Mouse (Mus musculus) mature B cell (primary cell): Measurements from ENCODE around the gene Ccdc169.

Source experiments
- in situ Hi-C: fragments of 300-500 bp; cut with MboI; formaldehyde crosslinking; loops from 2 replicates; pipeline ENCODE4 v1.14.3; 2019

Ccdc169 gene

DNA sequence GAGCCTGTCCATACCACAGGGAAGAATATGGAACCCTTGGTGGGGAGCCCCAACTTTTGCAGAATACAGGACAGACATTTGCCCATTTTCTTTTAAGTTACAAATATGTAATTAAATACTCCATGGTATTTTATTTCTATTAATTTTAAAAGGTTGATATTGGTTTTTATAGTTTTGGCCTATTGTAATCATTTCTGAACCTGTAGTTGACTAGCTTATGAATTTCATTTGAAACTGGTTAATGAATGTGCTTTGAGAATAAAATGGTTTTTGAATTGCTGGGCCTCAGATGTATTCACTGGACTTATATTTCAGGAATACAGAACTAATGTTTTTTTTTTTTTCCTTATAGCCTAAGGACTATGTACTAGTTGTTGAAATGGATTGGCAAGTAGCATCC, at the start of gene Ccdc169:
Gene Ccdc169, plus strand, starts transcription at position 301 of the 400 bp plus-strand sequence.
- in situ Hi-C loops = no loop called here

- in situ Hi-C loops = no loop called here
Measured at GRCm38 (mm10) chr3:55087360-55087759, 49.8 kb upstream of the Ccdc169 start.

DNA sequence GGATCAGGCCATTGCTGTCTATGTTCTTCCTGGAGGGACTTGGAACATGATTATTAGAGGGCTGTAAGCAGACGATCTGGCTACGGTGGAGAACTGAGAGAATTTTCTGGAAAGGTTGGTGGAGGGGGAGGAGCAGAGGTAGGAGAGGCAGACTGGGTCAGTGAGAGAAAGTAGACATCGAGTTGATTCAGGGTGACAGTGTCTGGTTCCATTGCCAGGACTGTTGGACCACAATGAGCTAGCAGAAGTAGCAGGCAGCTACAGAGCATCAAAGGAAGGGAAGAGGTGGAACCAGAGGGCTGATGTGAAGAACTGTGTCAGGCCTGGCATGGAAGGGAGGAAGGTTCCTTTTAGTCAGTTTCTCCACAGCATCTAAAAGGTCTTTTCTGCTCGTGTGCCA, 48.8 kb upstream of the Ccdc169 start:
- in situ Hi-C loops = no loop called here

GRCm38 (mm10) chr3:55088843-55089242, 48.3 kb upstream of the Ccdc169 start:
- in situ Hi-C loops = no loop called here

- in situ Hi-C loops = no loop called here
Measured at GRCm38 (mm10) chr3:55089291-55089690, 47.8 kb upstream of the Ccdc169 start.

DNA sequence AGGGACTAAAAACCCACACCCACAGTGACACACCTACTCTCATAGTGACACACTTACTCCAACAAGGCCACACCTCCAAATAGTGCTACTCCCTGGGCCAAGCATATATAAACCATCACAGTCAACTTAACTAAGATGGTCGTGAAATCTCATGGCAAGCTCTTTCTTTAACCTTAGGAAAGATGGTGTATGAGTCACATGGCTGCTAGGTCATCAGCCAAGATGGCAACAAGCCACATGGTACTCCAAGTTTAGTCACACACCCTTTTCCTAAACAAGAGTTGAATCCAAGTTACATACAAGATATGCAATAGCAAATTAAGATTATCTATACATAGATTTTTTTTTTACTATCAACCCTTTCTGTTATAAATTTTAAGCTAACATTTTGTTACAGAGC, 44.0 kb upstream of the Ccdc169 start:
- in situ Hi-C loops = no loop called here

- in situ Hi-C loops = no loop called here
Measured at GRCm38 (mm10) chr3:55095968-55096654, 41.0 kb upstream of the Ccdc169 start.

- in situ Hi-C loops = no loop called here
Measured at GRCm38 (mm10) chr3:55096655-55097005, 40.5 kb upstream of the Ccdc169 start.

DNA sequence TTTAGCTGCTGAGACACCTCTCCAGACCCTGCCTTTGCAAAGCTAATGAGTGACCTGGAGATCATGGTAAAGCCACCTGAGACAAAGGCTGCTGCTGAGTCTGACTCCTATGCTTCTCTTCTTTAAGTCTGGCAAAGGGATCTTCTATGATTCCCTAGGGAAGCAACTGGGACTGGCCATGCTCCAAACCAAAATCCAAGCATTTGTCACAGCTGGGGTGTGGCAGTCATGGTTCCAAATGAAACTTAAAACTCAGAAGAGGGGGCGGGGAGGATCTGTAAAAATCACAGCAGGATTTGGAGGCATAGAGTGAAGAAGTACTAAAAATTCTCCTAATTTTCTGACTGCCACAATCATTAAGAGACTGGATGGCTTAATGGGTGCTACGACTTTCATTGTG, 40.0 kb upstream of the Ccdc169 start:
- in situ Hi-C loops = no loop called here

DNA sequence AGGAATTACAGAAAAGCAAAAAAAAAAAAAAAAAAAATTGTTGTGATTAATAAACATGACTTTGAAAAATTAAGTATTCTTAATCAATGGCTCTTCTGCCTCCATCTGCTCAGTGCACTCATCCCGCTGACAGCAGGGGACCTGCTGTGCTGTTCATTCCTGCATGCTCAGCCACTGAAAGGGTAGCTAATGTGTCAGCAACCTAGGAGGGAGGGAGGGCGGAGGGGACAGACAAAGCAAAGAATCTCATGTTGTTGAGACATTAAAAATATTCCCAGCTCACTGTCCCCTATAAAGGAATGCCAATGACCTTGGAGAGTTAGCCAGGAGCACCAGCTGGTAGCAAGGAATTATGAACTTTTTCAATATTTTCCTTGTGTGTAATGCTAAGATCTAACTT, 39.1 kb upstream of the Ccdc169 start:
- in situ Hi-C loops = no loop called here

DNA sequence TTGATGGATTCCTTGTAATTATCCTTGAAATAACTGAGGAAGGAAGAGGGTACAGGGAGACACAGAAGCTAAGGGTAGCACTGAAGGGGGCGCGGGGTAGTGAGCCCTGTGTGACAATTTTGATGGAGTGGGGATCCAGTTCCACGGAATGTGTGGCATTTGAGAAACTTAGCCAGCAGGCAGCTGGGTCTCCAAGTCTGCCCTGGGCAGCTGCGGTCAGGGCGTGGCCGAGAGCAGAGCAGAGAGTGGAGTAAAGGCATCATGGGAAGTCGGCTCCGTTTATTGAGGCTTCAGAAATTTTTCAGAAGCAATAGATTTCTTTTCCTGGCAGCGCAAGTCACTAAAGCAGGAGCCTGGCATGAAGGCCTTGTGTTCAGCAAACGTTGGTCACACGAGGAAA, 38.1 kb upstream of the Ccdc169 start:
- in situ Hi-C loops = no loop called here

GRCm38 (mm10) chr3:55101092-55101491, 36.0 kb upstream of the Ccdc169 start:
- in situ Hi-C loops = no loop called here

- in situ Hi-C loops = no loop called here
Measured at GRCm38 (mm10) chr3:55105372-55106023, 31.6 kb upstream of the Ccdc169 start.

GRCm38 (mm10) chr3:55106051-55106450, 31.1 kb upstream of the Ccdc169 start:
- in situ Hi-C loops = no loop called here

DNA sequence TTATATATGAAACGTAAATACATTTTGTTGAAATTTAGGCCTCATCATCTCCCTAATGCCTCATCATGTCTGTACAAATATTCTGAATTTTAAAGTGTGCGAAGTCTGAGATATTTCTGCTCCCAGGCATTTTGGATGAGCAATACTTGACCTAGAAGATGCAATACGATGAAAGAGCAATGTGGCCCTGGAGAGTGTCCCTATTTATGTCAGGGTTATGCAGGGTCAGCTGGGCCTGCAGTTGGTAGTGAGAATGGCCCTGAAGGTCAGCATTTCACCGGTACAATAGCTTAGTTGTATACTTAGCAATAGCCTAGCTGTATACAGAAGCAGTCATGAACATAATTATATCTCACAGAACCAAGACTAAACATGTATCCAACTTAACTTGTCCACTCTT, 28.0 kb upstream of the Ccdc169 start:
- in situ Hi-C loops = no loop called here

DNA sequence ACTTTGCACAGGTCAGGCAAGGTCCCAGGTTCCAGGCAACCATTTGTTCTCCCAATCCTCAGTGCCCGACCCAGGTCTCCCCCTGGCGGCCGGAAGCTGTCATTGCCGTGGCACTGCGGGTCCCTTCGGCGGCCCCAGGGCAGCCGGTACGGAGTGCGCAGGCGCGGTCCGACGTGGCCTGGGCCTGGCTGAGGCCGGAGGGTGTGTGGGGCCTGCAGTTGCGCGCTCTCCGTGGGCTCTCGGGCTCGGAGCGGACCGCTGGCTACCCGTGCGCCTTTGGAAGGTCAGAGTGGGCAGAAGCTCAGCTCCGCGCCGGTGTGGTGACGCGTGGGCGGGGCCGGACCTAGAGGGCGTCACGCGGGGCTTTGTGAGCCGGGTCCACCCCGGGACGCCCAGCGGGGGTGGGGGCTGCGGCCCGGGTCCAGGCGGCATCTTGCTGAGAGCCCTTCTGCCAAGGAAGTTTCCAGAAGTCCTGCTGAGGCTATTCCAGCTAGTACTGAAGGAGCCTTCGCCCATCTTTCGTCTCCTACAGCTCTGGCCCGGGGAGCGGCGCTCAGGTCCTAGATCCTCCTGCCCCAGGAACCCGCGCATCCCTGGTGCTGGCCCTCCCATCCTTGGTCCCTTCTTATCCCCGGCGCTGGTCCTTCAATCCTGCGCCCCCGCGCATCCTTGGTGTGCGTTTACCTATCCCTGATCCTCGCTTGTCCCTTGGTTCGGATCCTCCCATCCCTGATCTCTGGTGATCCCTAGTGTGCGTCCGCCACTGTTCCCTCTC, 25.0 kb upstream of the Ccdc169 start, which contains the start of gene Spg20:
Gene Spg20, plus strand, starts transcription at position 174 of the 775 bp plus-strand sequence.
- in situ Hi-C loops = no loop called here

DNA sequence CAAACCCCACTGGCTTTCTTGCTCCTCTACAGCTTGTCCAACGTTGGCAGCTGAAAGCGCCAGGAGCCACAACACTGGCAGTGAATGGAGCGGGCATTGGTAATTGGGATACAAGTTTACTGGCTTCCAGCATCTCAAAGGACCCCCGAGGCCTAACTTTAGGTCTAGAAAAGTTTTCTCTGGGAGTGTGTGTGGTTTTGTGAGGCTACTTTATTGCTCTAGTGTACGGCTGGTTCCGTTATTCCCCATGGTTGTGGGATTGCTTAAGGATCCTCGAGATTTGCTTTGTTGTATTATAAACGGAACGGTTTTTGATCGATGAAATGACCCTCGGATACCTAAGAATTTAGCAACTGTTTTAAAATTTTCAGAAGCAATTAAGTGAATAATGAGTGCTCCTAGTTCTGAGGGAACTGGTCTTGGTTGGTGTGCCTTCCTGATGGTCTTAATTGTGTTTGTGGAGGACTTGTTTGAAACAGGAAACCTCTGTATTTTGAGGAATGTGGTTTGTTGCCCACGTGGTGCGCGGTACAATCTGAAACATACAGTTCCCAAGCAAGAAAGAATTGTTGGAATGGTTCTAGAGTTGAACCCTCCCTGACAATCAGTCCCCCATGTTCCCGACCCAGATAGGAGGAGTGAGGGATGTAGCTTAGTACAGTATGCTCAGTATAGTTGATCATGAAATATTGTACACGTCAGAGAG, 24.3 kb upstream of the Ccdc169 start:
- in situ Hi-C loops = no loop called here

DNA sequence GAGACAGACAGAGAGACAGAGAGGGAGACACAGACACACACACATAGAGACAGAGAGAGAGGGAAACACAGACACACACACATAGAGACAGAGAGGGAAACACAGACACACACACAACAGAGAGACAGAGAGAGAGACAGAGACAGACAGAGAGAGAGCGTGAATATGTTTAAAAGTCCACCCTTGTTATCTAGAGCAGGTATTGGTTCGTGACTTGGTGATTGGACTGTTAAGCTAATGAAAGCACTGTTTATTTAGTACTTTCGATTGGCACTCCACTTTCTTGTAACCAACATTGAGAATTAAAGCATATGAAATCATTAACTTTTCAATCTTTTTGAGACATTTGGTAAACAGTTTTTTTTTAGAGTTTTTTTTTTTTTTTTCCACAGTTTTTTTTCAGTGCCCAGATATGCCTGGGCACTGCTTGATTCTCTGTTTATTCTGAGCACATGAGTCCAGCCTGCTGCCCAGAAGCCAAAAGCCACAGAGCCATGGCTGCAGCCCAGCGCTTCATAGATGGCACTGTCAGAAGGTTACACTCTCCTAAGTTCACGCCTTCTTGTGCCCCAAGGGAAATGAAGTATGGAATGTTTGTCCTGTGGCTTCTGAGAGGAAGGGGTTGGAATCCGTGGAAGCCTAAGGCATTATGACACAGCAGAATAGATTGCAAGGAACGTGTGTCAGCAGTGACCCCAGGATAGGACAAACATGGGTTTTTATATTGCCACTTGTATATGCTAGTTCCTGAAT, 22.6 kb upstream of the Ccdc169 start:
- in situ Hi-C loops = no loop called here

DNA sequence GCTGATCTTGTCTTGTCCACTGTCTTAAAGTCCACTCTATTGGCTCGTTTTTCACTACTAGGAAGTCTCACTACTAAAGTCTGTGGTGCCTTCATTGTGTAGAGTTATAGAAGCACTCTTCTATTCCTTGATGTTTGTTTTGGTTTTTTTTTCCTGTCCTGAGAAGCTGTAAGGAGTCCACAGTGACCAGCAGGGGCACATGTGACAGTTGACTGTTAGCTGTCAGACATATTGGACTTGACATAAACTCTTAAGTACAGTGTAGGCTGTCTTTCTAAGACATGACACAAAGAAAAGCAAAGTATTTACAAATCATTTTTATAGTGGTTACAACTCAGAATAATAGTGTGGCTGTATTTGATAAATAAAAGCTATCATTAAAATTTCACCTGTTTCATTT, 22.1 kb upstream of the Ccdc169 start:
- in situ Hi-C loops = no loop called here

DNA sequence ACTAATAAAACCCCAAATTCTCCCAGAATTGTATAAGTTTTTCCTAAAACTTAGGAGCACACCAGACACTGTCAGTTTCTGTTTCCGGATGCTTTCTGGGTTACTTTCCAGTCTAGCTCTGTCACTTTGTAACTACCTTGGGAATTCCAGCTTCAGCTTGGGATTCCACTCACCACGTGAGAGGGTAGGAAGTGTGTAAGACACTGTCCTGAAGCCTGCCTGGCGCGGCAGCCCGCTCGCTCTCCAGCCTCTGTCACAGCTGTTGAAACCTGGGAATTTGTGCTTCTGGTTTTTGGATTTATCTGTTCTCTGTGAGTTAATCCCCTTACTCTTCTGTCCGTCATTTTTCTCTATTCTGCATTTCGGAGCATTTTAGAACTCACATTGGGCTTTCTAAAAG, 21.1 kb upstream of the Ccdc169 start:
- in situ Hi-C loops = no loop called here

DNA sequence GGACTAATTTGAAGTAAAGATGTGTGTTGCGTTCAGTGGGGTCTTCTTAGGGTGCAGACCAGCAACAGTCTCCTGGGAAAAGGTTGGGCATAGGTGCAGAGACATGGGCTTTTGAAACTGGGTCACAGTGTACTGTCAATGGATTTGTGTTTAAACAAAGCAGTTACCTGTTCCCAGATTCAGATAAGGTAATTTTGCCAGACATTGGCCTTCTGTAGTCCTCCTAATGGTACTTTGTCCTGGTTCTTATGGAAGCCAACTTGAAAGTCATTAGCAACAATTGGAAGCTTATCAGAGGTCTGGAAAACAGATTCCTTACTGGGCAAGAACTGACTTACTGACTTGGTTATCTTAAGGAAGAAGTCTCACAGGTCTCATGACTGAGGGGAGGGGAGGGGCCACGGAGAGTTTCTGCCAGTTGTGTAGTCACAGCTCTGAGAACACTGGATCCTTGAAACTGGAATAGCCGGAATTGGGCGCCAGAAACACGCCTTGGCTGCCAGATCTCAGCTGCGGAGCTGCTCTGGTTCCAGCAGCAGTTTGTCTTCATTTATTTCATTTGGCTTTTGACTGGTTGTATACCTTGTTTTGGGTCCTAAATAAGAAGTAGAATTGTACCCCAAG, 17.8 kb upstream of the Ccdc169 start:
- in situ Hi-C loops = no loop called here
